Mouse (Mus musculus) lung, embryonic 16.5 days (tissue): Measurements from ENCODE around the gene Ezh2. TPM values are rescaled to one million over a fixed set of nuclear protein-coding genes. Genes with fewer than 3 reads are reported as not detected.

ENCODE experiments used
- ATAC-seq: fragments of 200-750 bp; cut with Nextera tagmentation; 2 replicates; pipeline ENCODE4 v1.8.0; 2017; ENCODE audit warnings: low read depth, mild to moderate bottlenecking, moderate library complexity
- H3K27ac ChIP-seq: fragments of 300-500 bp; sonication (generic); 2 replicates; pipeline ENCODE4 v1.5.1; 2014; ENCODE audit warnings: mild to moderate bottlenecking, control low read depth, low read length
- H3K27me3 ChIP-seq: fragments of 300-500 bp; sonication (generic); 2 replicates; pipeline ENCODE4 v1.6.1; 2014; ENCODE audit warnings: low read depth, low read length, mixed read lengths; ENCODE audit not compliant: control insufficient read depth, insufficient read depth
- H3K36me3 ChIP-seq: fragments of 300-500 bp; sonication (generic); 2 replicates; pipeline ENCODE4 v1.6.1; 2014; ENCODE audit warnings: low read length; ENCODE audit not compliant: control insufficient read depth, insufficient read depth
- H3K4me1 ChIP-seq: fragments of 300-500 bp; sonication (generic); replicated peaks from 2 replicates; pipeline ENCODE4 v1.6.1; 2014; ENCODE audit warnings: low read length, mixed read lengths; ENCODE audit not compliant: control insufficient read depth, insufficient read depth
- H3K4me2 ChIP-seq: fragments of 300-500 bp; sonication (generic); 2 replicates; pipeline ENCODE4 v1.6.1; 2014; ENCODE audit warnings: low read depth, low read length, control low read depth
- H3K4me3 ChIP-seq: fragments of 300-500 bp; sonication (generic); 2 replicates; pipeline ENCODE4 v1.5.1; 2014; ENCODE audit warnings: mild to moderate bottlenecking, low read length, control low read depth
- H3K9ac ChIP-seq: fragments of 300-500 bp; sonication (generic); 2 replicates; pipeline ENCODE4 v1.6.1; 2014; ENCODE audit warnings: low read length, control low read depth
- H3K9me3 ChIP-seq: fragments of 300-500 bp; sonication (generic); 2 replicates; pipeline ENCODE4 v1.6.1; 2016; ENCODE audit warnings: low read length; ENCODE audit not compliant: control insufficient read depth
- WGBS: fragments of 180-500 bp; shearing (Covaris S2); extraction: QIAGEN DNeasy Blood & Tissue Kit; methylation state at CpG from one replicate; pipeline ENCODE4 v1.1.7; 2014; 5-methylcytosine and 5-hydroxymethylcytosine counted together
- polyA plus RNA-seq: library from polyadenylated mRNA; unstranded; fragments of >200 nt; fragmentation: Nextera tagmentation; extraction: Ambion mirVana; gene quantifications from 2 replicates; pipeline ENCODE4 v1.2.1, GENCODE M21; 2015

Gene Ezh2
- polyA plus RNA-seq, 1 experiment from 2014 or later = 91.8 TPM

- Histone ChIP-seq H3K27ac (no peak overlapping the region), H3K4me2 (no peak overlapping the region), H3K9ac (no peak overlapping the region), H3K9me3 (no peaks in the 10 kb centered on the region), H3K4me3 (no peak overlapping the region), H3K27me3 (no peaks in the 10 kb centered on the region), H3K36me3 (peaks cover 53% of the 10 kb centered on the region), H3K4me1 (no peaks in the 10 kb centered on the region)
- ATAC-seq = no peak
- 94% methylated on average over 3 of the region's 3 CpGs for WGBS
Measured at GRCm38 (mm10) chr6:47522431-47522830, 72.7 kb downstream of the Ezh2 start.

- Histone ChIP-seq H3K27me3 (no peaks in the 10 kb centered on the region), H3K4me2 (no peak overlapping the region), H3K4me3 (no peak overlapping the region), H3K9ac (no peak overlapping the region), H3K9me3 (no peaks in the 10 kb centered on the region), H3K4me1 (no peaks in the 10 kb centered on the region), H3K27ac (no peak overlapping the region), H3K36me3 (peaks cover 43% of the 10 kb centered on the region)
- no peak for ATAC-seq
- 79% methylated on average over 2 of the region's 2 CpGs for WGBS
Measured at GRCm38 (mm10) chr6:47520030-47520429, 75.1 kb downstream of the Ezh2 start.

GRCm38 (mm10) chr6:47494562-47494961, 100.6 kb downstream of the Ezh2 start:
- WGBS = 79% methylated on average over 4 of the region's 4 CpGs

GRCm38 (mm10) chr6:47482027-47482426, 113.1 kb downstream of the Ezh2 start:
- no peaks in the 10 kb centered on the region for H3K9me3 ChIP-seq
- H3K4me1 ChIP-seq = no peaks in the 10 kb centered on the region
- 97% methylated on average over 1 of the region's 1 CpGs for WGBS
- no peak for ATAC-seq
- H3K36me3 ChIP-seq = peaks cover 3% of the 10 kb centered on the region; the same call in 1 of the 2 replicates
- no peak overlapping the region for H3K9ac ChIP-seq
- no peak overlapping the region for H3K4me3 ChIP-seq
- no peak overlapping the region for H3K4me2 ChIP-seq
- H3K27ac ChIP-seq = no peak overlapping the region
- H3K27me3 ChIP-seq = no peaks in the 10 kb centered on the region

More at GRCm38 (mm10) chr6:47494562-47494961, 100.6 kb downstream of the Ezh2 start:
- Histone ChIP-seq H3K27me3 (no peaks in the 10 kb centered on the region), H3K9me3 (no peaks in the 10 kb centered on the region), H3K36me3 (peaks cover 3% of the 10 kb centered on the region; the same call in 1 of the 2 replicates), H3K9ac (no peak overlapping the region), H3K4me2 (no peak overlapping the region), H3K4me1 (no peaks in the 10 kb centered on the region), H3K27ac (no peak overlapping the region), H3K4me3 (no peak overlapping the region)
- ATAC-seq = no peak

Other genes with a start within 250 kb of the Ezh2 start
- gene Cul1, start 141.9 kb downstream of the Ezh2 start, polyA plus RNA-seq = 135 and 137 TPM in 2 replicates
- gene Pdia4, start 218.1 kb upstream of the Ezh2 start, polyA plus RNA-seq = 334 and 362 TPM in 2 replicates
- 3.1 and 4.7 TPM in 2 replicates for gene Zfp786, start 235.5 kb upstream of the Ezh2 start, polyA plus RNA-seq
- gene Zfp398, start 240.3 kb upstream of the Ezh2 start, polyA plus RNA-seq = 8.6 and 8.9 TPM in 2 replicates